Comparison of ENCODE assay signal across 8 mouse cellular contexts in the genomic region with DNA sequence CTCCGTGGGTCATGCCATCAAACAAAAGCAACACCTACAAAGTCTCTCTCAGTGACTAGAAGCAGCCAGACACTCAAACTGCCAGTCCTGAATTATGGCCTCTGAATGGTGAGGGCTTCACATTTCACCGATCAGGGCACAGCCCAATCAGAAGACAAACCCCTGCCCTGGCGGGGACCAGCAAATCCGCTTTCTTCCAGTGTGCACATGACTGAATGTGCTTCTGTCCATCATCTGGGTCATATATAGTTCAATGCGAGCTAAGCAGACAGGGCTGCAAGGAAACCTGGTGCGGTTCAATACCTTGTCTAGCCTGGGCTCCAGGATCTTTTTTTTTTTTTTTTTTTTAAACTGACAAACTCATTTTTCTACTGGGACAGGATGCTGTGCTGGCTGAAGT.
DNase-seq lines count a peak whose midpoint lies in the region; ATAC-seq and TF ChIP-seq lines count a peak whose summit lies in the region.

No protein-coding gene starts in this region.

- H3K36me3 ChIP-seq in heart, adult 2 months (ENCODE audit: control insufficient read depth, insufficient read depth, low read length) = no peaks in the 10 kb centered on the region; the same call in 1 of the 2 replicates
- H3K36me3 ChIP-seq in liver, embryonic 12.5 days = no peaks in the 10 kb centered on the region
- no peaks in the 10 kb centered on the region for H3K36me3 ChIP-seq in myocyte (ENCODE audit: control insufficient read depth, insufficient read depth)
- no peaks in the 10 kb centered on the region for H3K36me3 ChIP-seq in stomach, embryonic 16.5 days (ENCODE audit: control insufficient read depth, insufficient read depth, low read length)

- H3K79me2 ChIP-seq in heart, adult 2 months (replicated peaks; ENCODE audit: control insufficient read depth, insufficient read depth, low read length) = peaks cover 1% of the 10 kb centered on the region; the same call in 1 of the 2 replicates
- peaks cover 33% of the 10 kb centered on the region for H3K79me2 ChIP-seq in myocyte (ENCODE audit: control insufficient read depth, insufficient read depth)

- no peak for TF ChIP-seq CTCF in heart, adult 2 months (IDR thresholded peaks at IDR 0.05)

- 25% methylated on average over 6 of the region's 6 CpGs for WGBS in heart, adult 2 months
- WGBS in liver, embryonic 12.5 days (ENCODE audit: insufficient replicate concordance) = 46% methylated on average over 6 of the region's 6 CpGs
- WGBS in stomach, embryonic 16.5 days = 6% methylated on average over 6 of the region's 6 CpGs

- peak; percentile 94 for DNase-seq in A20 (ENCODE audit: low read depth, low spot score)
- DNase-seq in adrenal gland, adult 8-10 months = peak; percentile 55
- DNase-seq in embryo, embryonic 9.5 days (ENCODE audit: extremely low spot score) = peak; percentile 83
- DNase-seq in heart, adult 2 months = peak; percentile 58 to 67
- DNase-seq in kidney, adult 18-20 months = peak; percentile 45

- peak overlapping the region; percentile 65 for H3K4me3 ChIP-seq in heart, adult 2 months
- peak overlapping the region; percentile 45 for H3K4me3 ChIP-seq in liver, embryonic 12.5 days
- peak overlapping the region; percentile 35 for H3K4me3 ChIP-seq in myocyte
- H3K4me3 ChIP-seq in stomach, embryonic 16.5 days (replicated peaks; ENCODE audit: low read length) = peak overlapping the region; percentile 65

- no peaks in the 10 kb centered on the region for H3K9me3 ChIP-seq in liver, embryonic 12.5 days (replicated peaks)
- H3K9me3 ChIP-seq in stomach, embryonic 16.5 days (replicated peaks; ENCODE audit: control insufficient read depth, low read length) = no peaks in the 10 kb centered on the region

- ATAC-seq in liver, embryonic 12.5 days = peak; percentile 71; the same call in 1 of the 2 replicates
- ATAC-seq in stomach, embryonic 16.5 days (ENCODE audit: insufficient read depth, low FRiP score) = peak; percentile 89

- H3K4me1 ChIP-seq in heart, adult 2 months (ENCODE audit: control insufficient read depth, insufficient read depth, low read length) = peaks cover 2% of the 10 kb centered on the region; the same call in 1 of the 2 replicates
- peaks cover 11% of the 10 kb centered on the region for H3K4me1 ChIP-seq in liver, embryonic 12.5 days
- H3K4me1 ChIP-seq in stomach, embryonic 16.5 days (ENCODE audit: control insufficient read depth, insufficient read depth, low read length) = peaks cover 10% of the 10 kb centered on the region; the same call in 1 of the 2 replicates

- H3K27ac ChIP-seq in heart, adult 2 months = peak overlapping the region; percentile 78
- peak overlapping the region; percentile 69 for H3K27ac ChIP-seq in liver, embryonic 12.5 days
- peak overlapping the region; percentile 95 for H3K27ac ChIP-seq in stomach, embryonic 16.5 days (ENCODE audit: low read length)

- no peak overlapping the region for H3ac ChIP-seq in myocyte (ENCODE audit: control insufficient read depth, insufficient read length)

- intact Hi-C loops in heart, adult 2 months (cut with DNase I) = no loop called here

- peak overlapping the region; percentile 54; the same call in 1 of the 2 replicates for H3K9ac ChIP-seq in heart, adult 2 months (ENCODE audit: low read depth, low read length)
- H3K9ac ChIP-seq in liver, embryonic 12.5 days = peak overlapping the region; percentile 55; the same call in 1 of the 2 replicates
- H3K9ac ChIP-seq in stomach, embryonic 16.5 days (ENCODE audit: low read length) = peak overlapping the region; percentile 88

- H3K27me3 ChIP-seq in heart, adult 2 months (ENCODE audit: control insufficient read depth, insufficient read depth, low read length) = no peaks in the 10 kb centered on the region
- no peaks in the 10 kb centered on the region for H3K27me3 ChIP-seq in liver, embryonic 12.5 days (replicated peaks)
- H3K27me3 ChIP-seq in myocyte (ENCODE audit: control insufficient read depth, insufficient read depth, insufficient read length) = no peaks in the 10 kb centered on the region
- no peaks in the 10 kb centered on the region for H3K27me3 ChIP-seq in stomach, embryonic 16.5 days (ENCODE audit: control insufficient read depth, insufficient read depth, low read length)

- H3K4me2 ChIP-seq in liver, embryonic 12.5 days = peak overlapping the region; percentile 56
- H3K4me2 ChIP-seq in myocyte (ENCODE audit: low read depth) = peak overlapping the region; percentile 83
- H3K4me2 ChIP-seq in stomach, embryonic 16.5 days (ENCODE audit: low read depth, low read length) = peak overlapping the region; percentile 76

- no peak for TF ChIP-seq EP300 in heart, adult 2 months (IDR thresholded peaks at IDR 0.05; ENCODE audit: insufficient read depth, low read depth, low read length)

- peak; percentile 61; the same call in 1 of the 2 replicates for TF ChIP-seq POLR2A in heart, adult 2 months (IDR thresholded peaks at IDR 0.05; ENCODE audit: insufficient read depth, low read depth, low read length)
- peak; percentile 60 for TF ChIP-seq POLR2A in myocyte (IDR thresholded peaks at IDR 0.05; ENCODE audit: insufficient read length, low read depth)

TF ChIP-seq in myocyte, 11 proteins besides CTCF, POLR2A, EP300 and RAD21:
- TF ChIP-seq SRF (IDR thresholded peaks at IDR 0.05; ENCODE audit: control insufficient read depth, insufficient read length, low read depth) (peak; percentile 18), TCF3 (IDR thresholded peaks at IDR 0.05; ENCODE audit: insufficient read length, low read depth) (no peak), USF1 (IDR thresholded peaks at IDR 0.05; ENCODE audit: low read depth) (peak; percentile 94), MYOG (IDR thresholded peaks at IDR 0.05; ENCODE audit: control insufficient read depth in 1 of 3, insufficient read depth in 1 of 3, insufficient read length in 2 of 3, low read depth in 2 of 3) (no peak), MAX (IDR thresholded peaks at IDR 0.05; ENCODE audit: low read depth) (no peak), POLR2AphosphoS2 (IDR thresholded peaks at IDR 0.05; ENCODE audit: insufficient read length, low read depth) (peak; percentile 70), TCF12 (IDR thresholded peaks at IDR 0.05; ENCODE audit: insufficient read depth, poor library complexity, severe bottlenecking) (no peak), E2F4 (IDR thresholded peaks at IDR 0.05; ENCODE audit: insufficient read depth) (no peak), REST (IDR thresholded peaks at IDR 0.05; ENCODE audit: insufficient read depth, insufficient read length) (no peak)

Comparison
In these comparisons a context has a peak if more than half of its experiments do, and no peak if none do; other contexts are left out.
1. Peak in every context shown above with its lines: DNase-seq, ATAC-seq, H3K4me3 ChIP-seq and H3K27ac ChIP-seq.